Mouse (Mus musculus) liver, postnatal 0 days (tissue): ENCODE measurements around the gene Ifitm1.
A peak's percentile ranks its signal among the peaks of the same experiment; 100 is the strongest.

Experiments used
- CTCF ChIP-seq: sonication (generic); IDR thresholded peaks from 2 replicates; pipeline ENCODE4 v1.5.1; 2016; ENCODE audit warnings: antibody characterized with exemption, low read depth
- EP300 ChIP-seq: IDR thresholded peaks from 2 replicates; pipeline ENCODE4 v1.6.1; 2016; ENCODE audit warnings: antibody characterized with exemption, low read depth, mild to moderate bottlenecking

- no peak for TF ChIP-seq CTCF
- peak; percentile 39; the same call in 1 of the 2 replicates for TF ChIP-seq EP300
These were observed 32.1 kb downstream of the Ifitm1 start for GRCm38 (mm10) chr7:140998853-140999700.
